Mouse (Mus musculus): ENCODE measurements around the gene 1700001O22Rik. TPM values are rescaled to one million over a fixed set of nuclear protein-coding genes. Genes with fewer than 3 reads are reported as not detected.

The 1700001O22Rik gene
- total RNA-seq, 2 experiments from 2014 or later = 0.33 to 22.0 TPM

DNA sequence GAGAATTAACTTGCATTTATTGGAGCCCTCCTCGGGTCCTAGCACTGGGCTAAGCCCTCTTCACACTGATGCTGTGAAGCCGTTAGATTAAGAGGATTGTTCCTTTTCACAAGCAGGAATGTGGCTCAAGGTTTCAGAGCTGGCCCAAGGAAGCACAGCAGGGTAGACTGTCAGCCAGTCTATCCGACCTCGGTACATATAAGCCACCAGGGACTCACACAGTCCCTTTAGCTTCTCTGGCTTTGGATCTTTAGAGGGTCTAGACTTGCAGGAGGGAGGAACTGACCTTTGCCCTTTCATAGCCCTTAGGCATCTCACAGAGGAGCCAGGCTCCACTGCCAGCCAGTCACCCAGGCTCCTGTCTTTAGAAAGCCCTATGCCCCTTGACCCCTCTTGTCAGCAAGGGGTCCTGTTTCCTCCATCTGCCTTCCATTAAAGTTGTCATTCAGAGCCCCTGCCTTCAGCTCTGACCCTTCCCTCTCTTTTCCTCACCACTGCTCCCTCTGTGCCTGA lies 26.9 kb upstream of the 1700001O22Rik start, which contains the start of gene Asb6:
TSS of gene Asb6 (minus strand) at position 51 of the 513 bp plus-strand sequence.
- DNase-seq = no peak
- Histone ChIP-seq H3K4me3 (no peak within 1 kb of the TSS), H3K27ac (no peak within 1 kb of the TSS)
- intact Hi-C loops (cut with DNase I) = loop anchor here (5.0 kb wide), 1 partner anchor 102 kb away; no protein-coding TSS in a partner anchor
- no peak for TF ChIP-seq CTCF (IDR thresholded peaks at IDR 0.05)

GRCm38 (mm10) chr2:30829315-30829714 lies 25.9 kb upstream of the 1700001O22Rik start:
- peak; percentile 33 for DNase-seq
- TF ChIP-seq CTCF (IDR thresholded peaks at IDR 0.05) = peak; percentile 56
- Histone ChIP-seq H3K27ac (no peak overlapping the region), H3K4me3 (no peak overlapping the region)
- intact Hi-C loops (cut with DNase I) = no loop called here

- DNase-seq = peak; percentile 96
- intact Hi-C loops (cut with DNase I) = no loop called here
- peak overlapping the region; percentile 91 for H3K4me3 ChIP-seq
- H3K27ac ChIP-seq = peak overlapping the region; percentile 88
- TF ChIP-seq CTCF (IDR thresholded peaks at IDR 0.05) = peak; percentile 95
Measured at GRCm38 (mm10) chr2:30827749-30828475, 24.5 kb upstream of the 1700001O22Rik start.

DNA sequence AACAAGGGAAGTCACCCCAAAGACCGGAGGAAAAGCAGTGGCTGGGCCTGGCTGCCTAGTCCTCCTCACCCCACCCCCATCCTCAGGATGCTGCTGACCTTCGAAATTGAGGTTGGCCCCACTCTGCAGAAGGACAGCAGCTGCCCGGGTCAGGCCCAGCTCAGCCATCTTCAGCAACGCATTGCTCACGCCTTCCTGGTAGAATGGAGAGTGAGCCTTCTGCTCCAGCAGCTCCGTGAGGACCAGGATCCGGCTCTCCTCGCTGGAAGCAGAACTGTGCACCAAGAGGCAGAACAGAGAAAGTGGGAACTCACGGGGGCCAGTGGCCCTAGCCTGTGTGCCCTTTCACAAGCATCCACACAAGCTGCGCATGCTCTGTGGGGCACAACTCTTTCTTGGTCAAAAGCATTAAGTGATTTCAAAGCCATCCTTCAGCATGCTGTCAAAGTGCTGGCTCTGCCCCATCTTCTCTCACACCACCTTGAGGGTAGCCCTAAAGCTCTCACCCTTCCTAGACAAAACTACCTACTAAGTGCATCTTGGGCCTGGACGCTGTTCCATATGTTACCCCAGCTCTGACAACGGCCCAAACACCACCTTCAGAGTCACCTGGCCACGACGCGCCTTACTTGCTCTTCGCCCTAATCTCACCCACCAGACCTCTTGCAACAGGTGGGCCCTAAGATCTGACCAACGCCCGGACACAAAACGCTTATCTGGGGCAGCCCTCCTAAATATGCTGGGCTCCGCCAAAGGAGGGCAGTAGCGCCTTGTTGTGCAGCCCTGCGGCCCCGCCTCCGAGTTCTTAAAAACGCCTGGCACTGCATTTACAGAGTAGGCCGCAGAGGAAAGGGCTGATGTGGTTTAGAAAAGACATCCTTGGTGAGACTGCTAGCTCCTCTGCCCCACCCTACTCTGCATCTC lies 23.6 kb upstream of the 1700001O22Rik start:
- Histone ChIP-seq H3K27ac (peak overlapping the region; percentile 88), H3K4me3 (peak overlapping the region; percentile 91)
- TF ChIP-seq CTCF (IDR thresholded peaks at IDR 0.05) = peak; percentile 41
- intact Hi-C loops (cut with DNase I) = no loop called here
- DNase-seq = peak; percentile 59

DNA sequence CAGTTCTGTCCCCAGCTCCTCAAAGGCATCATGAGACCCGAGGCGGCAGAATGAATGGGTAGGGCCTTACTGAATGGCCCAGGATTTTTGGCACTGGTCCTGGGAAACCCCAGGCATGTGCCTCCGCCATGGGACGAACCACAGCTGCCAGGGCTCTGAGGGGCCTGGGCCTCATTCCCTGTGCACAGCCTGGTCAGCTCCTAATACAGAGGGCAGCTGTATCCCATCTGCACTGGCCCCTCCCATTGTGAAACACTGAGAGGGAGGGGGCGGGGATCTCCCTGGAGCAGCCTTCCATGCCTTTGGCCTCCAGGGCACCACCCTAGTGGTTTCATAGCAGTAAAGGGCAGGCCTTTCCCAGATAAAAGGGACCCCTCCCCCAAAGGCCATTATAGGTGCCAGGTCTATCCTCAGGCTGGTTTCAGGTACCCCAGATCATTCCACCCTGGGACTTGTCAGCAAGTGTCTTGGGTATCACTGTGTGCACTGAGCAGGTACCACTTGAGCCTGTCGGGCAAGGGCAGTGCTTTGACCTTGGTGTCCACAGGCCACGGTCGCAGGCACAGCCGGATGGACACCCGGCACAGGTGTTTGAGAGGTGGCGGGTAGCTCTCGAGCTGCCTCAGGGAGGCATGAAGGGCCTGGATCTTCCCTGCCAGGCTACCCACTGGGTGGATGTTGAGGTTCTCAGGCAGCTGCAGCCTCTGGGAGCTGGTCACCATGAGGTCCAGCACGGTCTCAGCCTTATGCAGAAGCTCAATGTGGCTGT lies 20.1 kb upstream of the 1700001O22Rik start:
- H3K27ac ChIP-seq = no peak overlapping the region
- H3K4me3 ChIP-seq = no peak overlapping the region
- intact Hi-C loops (cut with DNase I) = no loop called here
- peak; percentile 39 for DNase-seq
- TF ChIP-seq CTCF (IDR thresholded peaks at IDR 0.05) = no peak

DNA sequence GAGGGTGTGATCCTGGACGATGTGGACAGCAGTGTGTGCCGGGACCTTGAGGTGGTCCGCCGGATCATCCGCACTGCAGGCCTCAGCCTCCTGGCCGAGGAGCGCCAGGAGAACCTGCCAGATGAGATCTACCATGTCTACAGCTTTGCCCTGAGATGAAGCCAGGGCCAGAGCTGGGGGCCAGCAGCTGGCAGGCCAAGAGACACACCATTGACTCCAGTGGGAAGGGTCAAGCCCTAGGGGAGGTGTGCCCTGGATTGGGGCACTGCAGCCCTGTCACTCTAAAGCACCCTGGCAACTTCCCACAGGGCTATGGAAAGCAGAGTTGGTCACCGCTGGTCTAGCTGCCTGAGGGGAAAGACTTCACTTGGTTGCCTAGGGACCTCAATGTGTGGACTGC lies 19.0 kb upstream of the 1700001O22Rik start:
- no peak overlapping the region for H3K4me3 ChIP-seq
- intact Hi-C loops (cut with DNase I) = no loop called here
- TF ChIP-seq CTCF (IDR thresholded peaks at IDR 0.05) = no peak
- H3K27ac ChIP-seq = no peak overlapping the region
- no peak for DNase-seq

GRCm38 (mm10) chr2:30821073-30821472 lies 17.6 kb upstream of the 1700001O22Rik start:
- H3K27ac ChIP-seq = no peak overlapping the region
- TF ChIP-seq CTCF (IDR thresholded peaks at IDR 0.05) = peak; percentile 47
- intact Hi-C loops (cut with DNase I) = no loop called here
- no peak overlapping the region for H3K4me3 ChIP-seq
- DNase-seq = no peak

DNA sequence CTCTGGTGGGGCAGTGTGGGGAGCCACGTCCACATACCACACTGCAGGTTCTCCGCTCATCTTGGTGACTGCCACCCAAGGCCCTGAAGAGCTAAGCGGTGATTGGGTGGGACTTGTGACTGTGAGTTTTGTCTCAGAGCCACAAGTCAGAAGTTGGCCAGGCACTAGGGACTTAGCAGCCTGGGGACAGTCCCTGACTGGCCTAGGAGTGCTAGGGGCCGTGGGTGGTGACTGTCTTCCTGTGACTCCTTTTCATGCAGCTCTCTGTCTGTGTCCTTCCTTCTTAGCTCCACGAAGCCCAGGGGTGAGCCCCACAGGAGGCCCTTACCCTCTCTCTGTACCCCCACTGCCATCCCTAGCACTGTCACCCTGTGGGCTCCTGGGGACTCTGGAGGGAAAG lies 16.4 kb upstream of the 1700001O22Rik start:
- Histone ChIP-seq H3K27ac (no peak overlapping the region), H3K4me3 (no peak overlapping the region)
- intact Hi-C loops (cut with DNase I) = no loop called here
- TF ChIP-seq CTCF (IDR thresholded peaks at IDR 0.05) = no peak
- no peak for DNase-seq

DNA sequence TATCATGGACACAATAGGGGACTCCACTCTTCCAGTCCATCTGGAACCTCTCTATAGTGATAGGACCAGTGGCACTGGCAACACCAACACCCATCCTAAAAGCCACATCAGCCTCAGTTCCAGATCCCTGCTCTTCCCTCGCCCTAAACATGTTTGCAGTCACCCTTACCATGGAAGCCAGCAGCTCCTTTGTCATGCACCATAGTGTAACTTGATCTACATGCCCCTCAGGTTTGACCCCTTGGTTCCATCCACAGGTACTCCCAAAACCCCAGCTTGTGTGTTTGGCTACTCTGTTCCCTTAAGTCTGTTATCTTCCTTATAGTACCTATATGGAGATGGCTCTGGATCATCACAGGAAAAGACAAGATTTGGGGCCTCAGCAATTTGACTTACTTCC lies 12.9 kb upstream of the 1700001O22Rik start:
- no peak for DNase-seq
- no peak overlapping the region for H3K4me3 ChIP-seq
- intact Hi-C loops (cut with DNase I) = no loop called here

GRCm38 (mm10) chr2:30810573-30810972 lies 7.1 kb upstream of the 1700001O22Rik start:
- intact Hi-C loops (cut with DNase I) = no loop called here
- TF ChIP-seq CTCF (IDR thresholded peaks at IDR 0.05) = no peak
- Histone ChIP-seq H3K4me3 (no peak overlapping the region), H3K27ac (no peak overlapping the region)
- DNase-seq = no peak

More for the DNA sequence above, 12.9 kb upstream of the 1700001O22Rik start:
- H3K27ac ChIP-seq = no peak overlapping the region
- no peak for TF ChIP-seq CTCF (IDR thresholded peaks at IDR 0.05)

DNA sequence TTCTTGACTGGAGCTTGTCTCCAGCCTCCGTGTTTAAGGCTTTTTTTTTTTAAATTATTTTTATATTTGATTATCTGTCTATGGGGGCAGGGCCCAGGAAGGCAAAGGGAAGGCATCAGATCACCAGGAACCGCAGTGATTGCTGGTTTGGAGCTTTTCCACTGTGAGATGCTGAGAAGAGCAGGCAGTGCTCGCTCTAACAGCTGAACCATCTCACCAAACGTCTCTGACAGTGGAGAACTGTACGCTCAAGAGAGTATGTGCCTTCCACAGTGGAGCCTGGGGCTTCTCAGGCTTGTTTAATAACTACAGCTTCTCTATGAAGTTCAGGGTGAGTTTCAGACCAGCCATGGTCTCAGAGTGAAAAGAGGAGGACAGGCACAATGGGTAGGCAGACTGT lies 6.0 kb upstream of the 1700001O22Rik start:
- DNase-seq = no peak
- no peak for TF ChIP-seq CTCF (IDR thresholded peaks at IDR 0.05)
- intact Hi-C loops (cut with DNase I) = no loop called here
- Histone ChIP-seq H3K4me3 (no peak overlapping the region), H3K27ac (no peak overlapping the region)

- peak overlapping the region; percentile 97 for H3K27ac ChIP-seq
Measured at GRCm38 (mm10) chr2:30808296-30808655, 4.8 kb upstream of the 1700001O22Rik start.

More at GRCm38 (mm10) chr2:30808296-30808655, 4.8 kb upstream of the 1700001O22Rik start:
- intact Hi-C loops (cut with DNase I) = no loop called here
- DNase-seq = no peak
- H3K4me3 ChIP-seq = peak overlapping the region; percentile 93
- TF ChIP-seq CTCF (IDR thresholded peaks at IDR 0.05) = no peak

Measured in gastrocnemius, adult 2 months (tissue).